Mouse (Mus musculus) G1E (cell line): Measurements from ENCODE around the gene Mipol1.

Experiments
- CTCF ChIP-seq: IDR thresholded peaks from 2 replicates; pipeline ENCODE4 v1.5.1; 2012; ENCODE audit warnings: low read depth, low read length, inconsistent platforms, mixed read lengths
- GATA1 ChIP-seq: IDR thresholded peaks from 2 replicates; pipeline ENCODE4 v1.6.1; 2012; ENCODE audit warnings: borderline replicate concordance, low read length, inconsistent platforms, mixed read lengths
- POLR2AphosphoS5 ChIP-seq: IDR thresholded peaks from 2 replicates; pipeline ENCODE4 v1.6.1; 2012; ENCODE audit warnings: low read depth, low read length, inconsistent platforms; ENCODE audit not compliant: insufficient replicate concordance
- TAL1 ChIP-seq: conservative IDR thresholded peaks from 2 replicates; pipeline ENCODE4 v1.6.1; 2012; ENCODE audit warnings: low read depth, low read length, inconsistent platforms, mixed read lengths

DNA sequence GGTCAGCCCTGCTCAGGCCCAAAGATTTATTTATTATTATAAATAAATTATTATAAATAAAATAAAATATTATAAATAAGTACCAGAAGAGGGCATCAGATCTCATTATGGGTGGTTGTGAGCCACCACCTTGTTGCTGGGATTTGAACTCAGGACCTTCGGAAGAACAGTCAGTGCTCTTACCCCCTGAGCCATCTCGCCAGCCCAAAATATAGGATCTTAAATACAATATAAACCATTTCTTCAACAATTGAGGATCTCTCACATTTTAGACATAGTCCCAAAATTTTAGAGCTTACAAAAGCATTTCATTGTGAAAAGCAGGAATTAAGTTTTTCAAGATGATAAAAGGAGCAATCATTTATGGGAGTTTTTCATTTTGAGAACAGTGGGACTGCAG, 30.8 kb upstream of the Mipol1 start:
- TF ChIP-seq TAL1 (no peak), CTCF (no peak), POLR2AphosphoS5 (no peak), GATA1 (no peak)
